Mouse (Mus musculus): ENCODE measurements around the gene Cryga.
"Not testable (repeated sequence)": the region's sequence is repeated elsewhere in the genome, so short reads cannot be mapped to it uniquely, and the experiment has no call there.

Cryga gene

DNA sequence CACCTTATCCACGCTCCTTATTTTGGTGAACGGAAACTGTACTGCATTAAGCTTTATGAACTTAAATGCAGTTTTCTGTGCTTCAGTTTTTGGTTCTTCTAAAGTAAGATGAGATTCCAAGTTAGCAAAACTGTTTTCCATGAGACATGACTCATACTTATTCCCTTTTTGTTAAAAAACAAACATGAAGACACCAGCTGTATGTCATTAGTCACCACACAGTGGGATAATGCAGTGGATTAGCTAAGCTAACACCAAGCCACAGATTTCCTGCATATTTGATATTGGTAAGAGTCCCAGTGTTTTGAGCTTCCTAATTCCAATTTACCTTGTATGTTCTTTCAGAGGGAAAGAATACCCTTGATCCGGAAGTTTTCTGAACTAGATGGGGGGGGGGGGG, 11.6 kb downstream of the Cryga start:
- in situ Hi-C loops (cut with MseI, MboI), result no loop called here

DNA sequence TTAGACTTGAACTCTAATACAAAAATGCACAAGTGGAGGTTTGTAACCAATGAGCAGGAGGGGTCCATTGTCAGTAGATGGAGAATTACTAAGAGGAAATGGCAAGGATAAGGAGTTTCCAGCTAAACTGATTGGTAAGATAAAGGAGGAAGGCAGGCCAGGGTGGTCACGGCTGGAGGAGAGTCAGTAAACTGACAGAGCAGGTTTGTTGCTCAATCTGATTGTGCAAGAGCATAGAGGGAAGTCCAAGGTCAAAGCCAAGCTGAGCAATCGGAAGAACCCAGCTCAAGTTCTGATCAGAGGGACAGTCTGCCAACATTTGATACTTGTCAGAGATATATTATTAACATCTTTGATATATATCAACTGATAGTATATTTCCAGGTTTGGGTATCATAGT, 12.8 kb downstream of the Cryga start:
- in situ Hi-C loops (cut with MseI, MboI), result no loop called here

GRCm38 (mm10) chr1:65088567-65089356, 14.4 kb downstream of the Cryga start:
- in situ Hi-C loops (cut with MseI, MboI), result no loop called here

GRCm38 (mm10) chr1:65082188-65082587, 21.0 kb downstream of the Cryga start, which contains the start of gene Crygb:
Gene Crygb, minus strand, starts transcription at chr1:65082288.
- in situ Hi-C loops (cut with MseI, MboI), result no loop called here

GRCm38 (mm10) chr1:65075607-65076006, 27.6 kb downstream of the Cryga start:
- in situ Hi-C loops (cut with MseI, MboI), result no loop called here

DNA sequence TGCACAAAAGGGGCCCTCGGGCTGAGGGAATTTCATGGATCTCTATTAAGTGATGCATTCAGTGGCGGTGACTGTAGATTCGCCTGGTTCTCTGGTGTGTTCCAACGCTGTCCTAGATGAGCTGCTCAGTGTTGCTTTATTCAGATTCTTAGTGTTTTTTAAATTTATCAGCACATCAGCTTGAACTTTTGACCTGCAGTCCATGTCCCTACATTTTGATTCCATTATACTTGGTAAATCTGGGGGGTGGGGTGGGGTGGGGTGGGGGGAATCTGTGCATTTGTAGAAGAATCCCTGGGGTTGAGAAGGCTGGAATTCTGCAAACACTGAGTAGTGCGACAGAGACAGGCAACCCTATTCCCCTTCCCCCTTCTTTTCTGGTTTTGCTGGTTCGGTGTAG, 29.6 kb downstream of the Cryga start, which contains the start of gene Crygc:
Crygc (minus strand) TSS at position 101 of the 400 bp plus-strand sequence.
- in situ Hi-C loops (cut with MseI, MboI), result no loop called here

GRCm38 (mm10) chr1:65067842-65068241, 35.3 kb downstream of the Cryga start:
- in situ Hi-C loops (cut with MseI, MboI), result no loop called here

- in situ Hi-C loops (cut with MseI, MboI), result no loop called here
Measured at GRCm38 (mm10) chr1:65064201-65064600, 39.0 kb downstream of the Cryga start.

DNA sequence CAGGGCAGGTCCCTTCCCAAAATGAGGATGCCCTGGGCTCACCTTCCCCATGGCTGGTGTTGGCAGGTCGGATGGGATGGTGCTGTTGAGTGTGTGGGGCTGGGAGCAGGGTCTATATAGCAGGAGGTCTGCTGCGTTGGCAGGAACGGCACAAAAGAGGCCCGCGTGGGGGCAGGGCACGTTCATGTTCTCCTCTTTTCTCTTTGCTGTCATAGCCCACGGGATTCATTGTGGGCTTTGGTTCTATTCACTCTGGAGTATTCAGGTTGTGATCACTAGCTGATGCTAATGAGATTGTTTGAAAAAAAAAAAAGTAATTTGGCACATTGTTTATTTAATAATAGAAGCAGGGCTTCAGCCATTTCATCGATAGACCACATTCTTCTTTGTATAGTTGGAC, 39.8 kb downstream of the Cryga start, which contains the start of gene Crygd:
Crygd (minus strand) TSS at position 101 of the 400 bp plus-strand sequence.
- in situ Hi-C loops (cut with MseI, MboI), result no loop called here

- in situ Hi-C loops (cut with MseI, MboI), result no loop called here
Measured at GRCm38 (mm10) chr1:65052140-65052539, 51.0 kb downstream of the Cryga start.

- in situ Hi-C loops (cut with MseI, MboI), result no loop called here
Measured at GRCm38 (mm10) chr1:65051696-65052095, 51.5 kb downstream of the Cryga start.

DNA sequence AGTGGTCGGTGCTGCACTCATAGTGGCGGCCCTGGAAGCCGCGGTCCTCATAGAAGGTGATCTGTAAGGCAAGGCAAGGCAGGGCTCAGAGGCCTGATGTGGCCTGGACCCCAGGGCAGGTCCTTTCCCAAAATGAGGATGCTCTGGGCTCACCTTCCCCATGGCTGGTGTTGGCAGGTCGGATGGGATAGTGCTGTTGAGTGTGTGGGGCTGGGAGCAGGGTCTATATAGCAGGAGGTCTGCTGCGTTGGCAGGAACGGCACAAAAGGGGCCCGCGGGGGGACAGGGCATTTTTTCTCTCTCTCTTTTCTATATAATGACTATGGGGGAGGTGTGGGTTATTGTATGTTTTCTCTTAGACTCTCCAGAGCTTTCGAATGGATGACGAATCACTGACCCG, 52.2 kb downstream of the Cryga start, which contains the start of gene Cryge:
Cryge (minus strand) TSS at position 198 of the 400 bp plus-strand sequence.
- in situ Hi-C loops (cut with MseI, MboI), result not testable (repeated sequence)

Measured in mouse trophoblast stem cell (cell line).